Mouse (Mus musculus) limb, embryonic 13.5 days (tissue): ENCODE results near the gene Smco4. TPM values are rescaled to one million over a fixed set of nuclear protein-coding genes. Genes with fewer than 3 reads are reported as not detected.

ENCODE experiments used
- ATAC-seq: fragments of 200-750 bp; cut with Nextera tagmentation; 2 replicates; pipeline ENCODE4 v1.8.0; 2017; ENCODE audit warnings: low read depth, moderate number of reproducible peaks, moderate TSS enrichment; ENCODE audit not compliant: low FRiP score
- H3K27ac ChIP-seq: fragments of 300-500 bp; sonication (generic); 2 replicates; pipeline ENCODE4 v1.5.1; 2015; ENCODE audit warnings: inconsistent platforms, mild to moderate bottlenecking, moderate library complexity
- H3K27me3 ChIP-seq: fragments of 300-500 bp; sonication (generic); 2 replicates; pipeline ENCODE4 v1.6.1; 2015; ENCODE audit warnings: mild to moderate bottlenecking, inconsistent platforms
- H3K36me3 ChIP-seq: fragments of 300-500 bp; sonication (generic); 2 replicates; pipeline ENCODE4 v1.6.1; 2015; ENCODE audit warnings: inconsistent platforms, mild to moderate bottlenecking, moderate library complexity
- H3K4me1 ChIP-seq: fragments of 300-500 bp; sonication (generic); 2 replicates; pipeline ENCODE4 v1.6.1; 2015; ENCODE audit warnings: inconsistent platforms
- H3K4me2 ChIP-seq: fragments of 300-500 bp; sonication (generic); replicated peaks from 2 replicates; pipeline ENCODE4 v1.6.1; 2015; ENCODE audit warnings: inconsistent platforms, mild to moderate bottlenecking, moderate library complexity
- H3K4me3 ChIP-seq: fragments of 300-500 bp; sonication (generic); 2 replicates; pipeline ENCODE4 v1.5.1; 2015; ENCODE audit warnings: moderate library complexity, mild to moderate bottlenecking, inconsistent platforms
- H3K9ac ChIP-seq: fragments of 300-500 bp; sonication (generic); 2 replicates; pipeline ENCODE4 v1.6.1; 2015; ENCODE audit warnings: mild to moderate bottlenecking, inconsistent platforms
- H3K9me3 ChIP-seq: fragments of 300-500 bp; sonication (generic); 2 replicates; pipeline ENCODE4 v1.6.1; 2016; ENCODE audit warnings: inconsistent platforms
- WGBS: fragments of 180-500 bp; shearing (Covaris S2); methylation state at CpG from one replicate; pipeline ENCODE4 v1.1.7; 2015; 5-methylcytosine and 5-hydroxymethylcytosine counted together
- polyA plus RNA-seq: library from polyadenylated mRNA; unstranded; fragments of >200 nt; fragmentation: Nextera tagmentation; extraction: Ambion mirVana; gene quantifications from 2 replicates; pipeline ENCODE4 v1.2.1, GENCODE M21; 2015

Smco4 gene
- polyA plus RNA-seq, 1 experiment from 2014 or later = 2.8 TPM

GRCm38 (mm10) chr9:15529275-15529964, 36.2 kb downstream of the Smco4 start:
- H3K27ac ChIP-seq = no peak overlapping the region
- WGBS = 50% methylated on average over 8 of the region's 8 CpGs
- ATAC-seq = 0 out of 2 replicates have a peak, but pooled peaks have one; percentile 9

GRCm38 (mm10) chr9:15529965-15530320, 36.7 kb downstream of the Smco4 start:
- no peaks in the 10 kb centered on the region for H3K9me3 ChIP-seq
- no peak overlapping the region for H3K4me3 ChIP-seq
- ATAC-seq = no peak
- no peaks in the 10 kb centered on the region for H3K36me3 ChIP-seq
- no peaks in the 10 kb centered on the region for H3K27me3 ChIP-seq
- 87% methylated on average over 2 of the region's 2 CpGs for WGBS
- H3K9ac ChIP-seq = no peak overlapping the region
- H3K4me1 ChIP-seq = peaks cover 66% of the 10 kb centered on the region
- H3K4me2 ChIP-seq = no peak overlapping the region
- no peak overlapping the region for H3K27ac ChIP-seq

More at GRCm38 (mm10) chr9:15529275-15529964, 36.2 kb downstream of the Smco4 start:
- H3K4me2 ChIP-seq = no peak overlapping the region
- no peaks in the 10 kb centered on the region for H3K27me3 ChIP-seq
- peaks cover 62% of the 10 kb centered on the region for H3K4me1 ChIP-seq
- H3K4me3 ChIP-seq = no peak overlapping the region
- no peaks in the 10 kb centered on the region for H3K36me3 ChIP-seq
- H3K9me3 ChIP-seq = no peaks in the 10 kb centered on the region
- no peak overlapping the region for H3K9ac ChIP-seq

- Histone ChIP-seq H3K27ac (no peak overlapping the region), H3K9me3 (no peaks in the 10 kb centered on the region), H3K4me2 (no peak overlapping the region), H3K4me1 (peaks cover 64% of the 10 kb centered on the region), H3K27me3 (no peaks in the 10 kb centered on the region), H3K4me3 (no peak overlapping the region), H3K36me3 (no peaks in the 10 kb centered on the region), H3K9ac (no peak overlapping the region)
- 57% methylated on average over 5 of the region's 5 CpGs for WGBS
- ATAC-seq = no peak
Observed at GRCm38 (mm10) chr9:15531204-15531603, 38.0 kb downstream of the Smco4 start.

- no peaks in the 10 kb centered on the region for H3K36me3 ChIP-seq
- H3K4me3 ChIP-seq = no peak overlapping the region
- no peaks in the 10 kb centered on the region for H3K27me3 ChIP-seq
- peaks cover 67% of the 10 kb centered on the region for H3K4me1 ChIP-seq
- ATAC-seq = no peak
- H3K9me3 ChIP-seq = no peaks in the 10 kb centered on the region
- WGBS = 67% methylated on average over 11 of the region's 11 CpGs
- H3K4me2 ChIP-seq = no peak overlapping the region
- no peak overlapping the region for H3K9ac ChIP-seq
- H3K27ac ChIP-seq = no peak overlapping the region
Observed at GRCm38 (mm10) chr9:15533336-15534070, 40.3 kb downstream of the Smco4 start.

GRCm38 (mm10) chr9:15534110-15534509, 40.9 kb downstream of the Smco4 start:
- Histone ChIP-seq H3K4me3 (no peak overlapping the region), H3K36me3 (no peaks in the 10 kb centered on the region), H3K27me3 (no peaks in the 10 kb centered on the region), H3K9me3 (no peaks in the 10 kb centered on the region), H3K9ac (no peak overlapping the region), H3K4me1 (peaks cover 64% of the 10 kb centered on the region), H3K4me2 (no peak overlapping the region), H3K27ac (no peak overlapping the region)
- ATAC-seq = no peak
- WGBS = 77% methylated on average over 2 of the region's 2 CpGs

- Histone ChIP-seq H3K9ac (no peak overlapping the region), H3K4me1 (peaks cover 51% of the 10 kb centered on the region), H3K9me3 (no peaks in the 10 kb centered on the region), H3K36me3 (peaks cover 4% of the 10 kb centered on the region), H3K27me3 (no peaks in the 10 kb centered on the region), H3K27ac (no peak overlapping the region), H3K4me2 (no peak overlapping the region), H3K4me3 (no peak overlapping the region)
- ATAC-seq = no peak
- 55% methylated on average over 5 of the region's 5 CpGs for WGBS
Observed at GRCm38 (mm10) chr9:15535418-15535817, 42.2 kb downstream of the Smco4 start.

- no peak overlapping the region for H3K4me2 ChIP-seq
- no peaks in the 10 kb centered on the region for H3K27me3 ChIP-seq
- no peak overlapping the region for H3K9ac ChIP-seq
- no peak overlapping the region for H3K27ac ChIP-seq
- no peaks in the 10 kb centered on the region for H3K9me3 ChIP-seq
- H3K36me3 ChIP-seq = peaks cover 12% of the 10 kb centered on the region
- ATAC-seq = 0 out of 2 replicates have a peak, but pooled peaks have one; percentile 24
- WGBS = 87% methylated on average over 5 of the region's 5 CpGs
- no peak overlapping the region for H3K4me3 ChIP-seq
- H3K4me1 ChIP-seq = peaks cover 41% of the 10 kb centered on the region
Observed at GRCm38 (mm10) chr9:15536861-15537426, 43.7 kb downstream of the Smco4 start.

GRCm38 (mm10) chr9:15537455-15538048, 44.3 kb downstream of the Smco4 start:
- Histone ChIP-seq H3K9me3 (no peaks in the 10 kb centered on the region), H3K27ac (0 out of 2 replicates have a peak overlapping the region, but pooled peaks have one; percentile 15), H3K27me3 (no peaks in the 10 kb centered on the region), H3K4me1 (peaks cover 41% of the 10 kb centered on the region), H3K36me3 (peaks cover 12% of the 10 kb centered on the region), H3K4me2 (no peak overlapping the region), H3K4me3 (no peak overlapping the region), H3K9ac (no peak overlapping the region)
- no peak for ATAC-seq
- 81% methylated on average over 3 of the region's 3 CpGs for WGBS

- no peaks in the 10 kb centered on the region for H3K27me3 ChIP-seq
- H3K36me3 ChIP-seq = peaks cover 12% of the 10 kb centered on the region
- H3K4me2 ChIP-seq = no peak overlapping the region
- H3K4me1 ChIP-seq = peaks cover 28% of the 10 kb centered on the region
- H3K4me3 ChIP-seq = no peak overlapping the region
- no peaks in the 10 kb centered on the region for H3K9me3 ChIP-seq
- no peak overlapping the region for H3K9ac ChIP-seq
- 0 out of 2 replicates have a peak, but pooled peaks have one; percentile 25 for ATAC-seq
- no peak overlapping the region for H3K27ac ChIP-seq
- WGBS = 77% methylated on average over 8 of the region's 8 CpGs
Observed at GRCm38 (mm10) chr9:15538979-15539533, 45.8 kb downstream of the Smco4 start.

GRCm38 (mm10) chr9:15541735-15542354, 48.6 kb downstream of the Smco4 start:
- Histone ChIP-seq H3K9me3 (no peaks in the 10 kb centered on the region), H3K36me3 (peaks cover 16% of the 10 kb centered on the region), H3K27me3 (no peaks in the 10 kb centered on the region), H3K4me3 (no peak overlapping the region), H3K27ac (no peak overlapping the region), H3K4me1 (peaks cover 12% of the 10 kb centered on the region), H3K4me2 (no peak overlapping the region), H3K9ac (no peak overlapping the region)
- ATAC-seq = no peak
- WGBS = 76% methylated on average over 5 of the region's 5 CpGs

- H3K9ac ChIP-seq = no peak overlapping the region
- H3K36me3 ChIP-seq = no peaks in the 10 kb centered on the region
- no peaks in the 10 kb centered on the region for H3K4me1 ChIP-seq
- H3K9me3 ChIP-seq = no peaks in the 10 kb centered on the region
- no peak overlapping the region for H3K27ac ChIP-seq
- no peak for ATAC-seq
- no peak overlapping the region for H3K4me2 ChIP-seq
- no peaks in the 10 kb centered on the region for H3K27me3 ChIP-seq
- WGBS = 94% methylated on average over 4 of the region's 4 CpGs
- no peak overlapping the region for H3K4me3 ChIP-seq
Observed at GRCm38 (mm10) chr9:15550461-15550961, 57.3 kb downstream of the Smco4 start.
